Mouse (Mus musculus) brain, adult 2 months (tissue): ENCODE measurements around the gene Begain.

Experiments
- DNase-seq: peaks from one replicate; pipeline ENCODE4 v3.0.0; 2011; ENCODE audit warnings: low read depth, low spot score

The Begain gene

GRCm38 (mm10) chr12:109053020-109053806, 14.8 kb downstream of the Begain start:
- DNase-seq, result no peak

GRCm38 (mm10) chr12:109049949-109050348, 18.1 kb downstream of the Begain start:
- no peak for DNase-seq

GRCm38 (mm10) chr12:109045581-109045980, 22.4 kb downstream of the Begain start:
- DNase-seq, result peak; percentile 50

GRCm38 (mm10) chr12:109044497-109044896, 23.5 kb downstream of the Begain start:
- DNase-seq, result peak; percentile 57

GRCm38 (mm10) chr12:109039311-109039710, 28.7 kb downstream of the Begain start:
- DNase-seq, result peak; percentile 52

GRCm38 (mm10) chr12:109038179-109038819, 29.7 kb downstream of the Begain start:
- peak; percentile 87 for DNase-seq

GRCm38 (mm10) chr12:109037026-109037425, 31.0 kb downstream of the Begain start:
- no peak for DNase-seq

GRCm38 (mm10) chr12:109023780-109024179, 44.2 kb downstream of the Begain start:
- peak; percentile 37 for DNase-seq

- DNase-seq, result no peak
Measured at GRCm38 (mm10) chr12:109022966-109023365, 45.1 kb downstream of the Begain start.

- DNase-seq, result peak; percentile 98
Measured at GRCm38 (mm10) chr12:109022181-109022691, 45.8 kb downstream of the Begain start.

GRCm38 (mm10) chr12:109010070-109010649, 57.9 kb downstream of the Begain start:
- DNase-seq, result peak; percentile 66

- no peak for DNase-seq
Measured at GRCm38 (mm10) chr12:109002978-109003377, 65.0 kb downstream of the Begain start.

- peak; percentile 52 for DNase-seq
Measured at GRCm38 (mm10) chr12:108997249-108997648, 70.8 kb downstream of the Begain start.

GRCm38 (mm10) chr12:108995976-108996636, 71.9 kb downstream of the Begain start:
- DNase-seq, result peak; percentile 37

- peak; percentile 30 for DNase-seq
Measured at GRCm38 (mm10) chr12:108994436-108995031, 73.5 kb downstream of the Begain start.

- no peak for DNase-seq
Measured at GRCm38 (mm10) chr12:108993046-108993445, 75.0 kb downstream of the Begain start.

GRCm38 (mm10) chr12:108990425-108990824, 77.6 kb downstream of the Begain start:
- peak; percentile 18 for DNase-seq

- DNase-seq, result no peak
Measured at GRCm38 (mm10) chr12:108987448-108987847, 80.6 kb downstream of the Begain start.

- no peak for DNase-seq
Measured at GRCm38 (mm10) chr12:108985025-108985424, 83.0 kb downstream of the Begain start.

GRCm38 (mm10) chr12:108984471-108984870, 83.5 kb downstream of the Begain start:
- DNase-seq, result peak; percentile 57

- DNase-seq, result no peak
Measured at GRCm38 (mm10) chr12:108983496-108983895, 84.5 kb downstream of the Begain start.

- DNase-seq, result no peak
Measured at GRCm38 (mm10) chr12:108982684-108982960, 85.4 kb downstream of the Begain start.
